Mouse (Mus musculus): ENCODE results near the gene Slc16a4. TPM values are rescaled to one million over a fixed set of nuclear protein-coding genes. Genes with fewer than 3 reads are reported as not detected.

Slc16a4 gene
- polyA plus RNA-seq, 1 experiment from 2014 or later, result 3.1 TPM

Other genes with a start within 250 kb of the Slc16a4 start
- 0.03 and 0.05 TPM in 2 replicates for gene Kcna2, start 190.1 kb upstream of the Slc16a4 start, polyA plus RNA-seq (2014; fragmentation: Nextera tagmentation; extraction: Ambion mirVana)
- gene Kcna10, start 108.2 kb upstream of the Slc16a4 start, polyA plus RNA-seq (2014; fragmentation: Nextera tagmentation; extraction: Ambion mirVana), result not detected in 2 replicates
- 0.27 and 0.32 TPM in 2 replicates for gene Cym, start 69.5 kb upstream of the Slc16a4 start, polyA plus RNA-seq (2014; fragmentation: Nextera tagmentation; extraction: Ambion mirVana)
- gene A630076J17Rik, start 60.6 kb upstream of the Slc16a4 start, polyA plus RNA-seq (2014; fragmentation: Nextera tagmentation; extraction: Ambion mirVana), result 0.30 TPM in 1 of 2 replicates, not detected in the other
- not detected in 2 replicates for gene Prok1, start 51.5 kb upstream of the Slc16a4 start, polyA plus RNA-seq (2014; fragmentation: Nextera tagmentation; extraction: Ambion mirVana)
- gene Lamtor5, start 12.4 kb upstream of the Slc16a4 start, polyA plus RNA-seq (2014; fragmentation: Nextera tagmentation; extraction: Ambion mirVana), result 182 and 207 TPM in 2 replicates
- gene Rbm15, start 42.4 kb downstream of the Slc16a4 start, polyA plus RNA-seq (2014; fragmentation: Nextera tagmentation; extraction: Ambion mirVana), result 11.7 and 13.2 TPM in 2 replicates
- gene Kcnc4, start 168.3 kb downstream of the Slc16a4 start, polyA plus RNA-seq (2014; fragmentation: Nextera tagmentation; extraction: Ambion mirVana), result 0.08 and 0.12 TPM in 2 replicates
- 4.5 and 5.2 TPM in 2 replicates for gene Slc6a17, start 226.8 kb downstream of the Slc16a4 start, polyA plus RNA-seq (2014; fragmentation: Nextera tagmentation; extraction: Ambion mirVana)

Measured in heart, embryonic 14.5 days (tissue).